Mouse (Mus musculus) MEL (cell line): ENCODE results near the gene Entpd5.

Source experiments
- CHD2 ChIP-seq: IDR thresholded peaks from 2 replicates; pipeline ENCODE4 v1.6.1; 2011; ENCODE audit warnings: low read length, improper control_type of control experiment
- CTCF ChIP-seq, 3 experiments: IDR thresholded peaks in 2 of 3; conservative IDR thresholded peaks in 1 of 3; 2 replicates each; pipeline ENCODE4 v1.5.1; 2011 to 2012; ENCODE audit warnings: low read length in 3 of 3, low read depth in 2 of 3, mild to moderate bottlenecking in 2 of 3, improper control_type of control experiment in 1 of 3, inconsistent platforms in 1 of 3, mixed read lengths in 1 of 3, moderate library complexity in 1 of 3; ENCODE audit not compliant: control insufficient read depth in 1 of 3, insufficient read depth in 1 of 3, poor library complexity in 1 of 3, severe bottlenecking in 1 of 3
- E2F4 ChIP-seq: IDR thresholded peaks from 2 replicates; pipeline ENCODE4 v1.6.1; 2011; ENCODE audit warnings: low read depth, low read length, improper control_type of control experiment, borderline replicate concordance
- GATA1 ChIP-seq: IDR thresholded peaks from 2 replicates; pipeline ENCODE4 v1.6.1; 2011; ENCODE audit warnings: low read depth, low read length, improper control_type of control experiment
- MXI1 ChIP-seq: IDR thresholded peaks from 2 replicates; pipeline ENCODE4 v1.6.1; 2011; ENCODE audit warnings: mild to moderate bottlenecking, low read depth, low read length, improper control_type of control experiment
- POLR2A ChIP-seq, 2 experiments: IDR thresholded peaks; 2 replicates each; pipeline ENCODE4 v1.6.1; 2011 to 2012; ENCODE audit warnings: low read length in 2 of 2, mild to moderate bottlenecking in 2 of 2, control low read depth in 1 of 2, improper control_type of control experiment in 1 of 2, low read depth in 1 of 2, moderate library complexity in 1 of 2; ENCODE audit not compliant: control insufficient read depth in 1 of 2, insufficient read depth in 1 of 2, poor library complexity in 1 of 2
- POLR2AphosphoS5 ChIP-seq: IDR thresholded peaks from 2 replicates; pipeline ENCODE4 v1.6.1; 2012; ENCODE audit warnings: low read depth, borderline replicate concordance, mild to moderate bottlenecking, inconsistent platforms, low read length, moderate library complexity, mixed read lengths
- SIN3A ChIP-seq: IDR thresholded peaks from 2 replicates; pipeline ENCODE4 v1.6.1; 2012; ENCODE audit warnings: low read length, improper control_type of control experiment, inconsistent platforms
- USF1 ChIP-seq: IDR thresholded peaks from 2 replicates; pipeline ENCODE4 v1.6.1; 2014; ENCODE audit warnings: low read depth, mild to moderate bottlenecking, inconsistent platforms, low read length, improper control_type of control experiment, moderate library complexity
- ZMIZ1 ChIP-seq: IDR thresholded peaks from 2 replicates; pipeline ENCODE4 v1.6.1; 2012; ENCODE audit warnings: low read depth, mild to moderate bottlenecking, inconsistent platforms, low read length, improper control_type of control experiment, moderate library complexity
- ZNF384 ChIP-seq: IDR thresholded peaks from 2 replicates; pipeline ENCODE4 v1.6.1; 2012; ENCODE audit warnings: low read depth, mild to moderate bottlenecking, inconsistent platforms, low read length, improper control_type of control experiment

- TF ChIP-seq POLR2A (IDR thresholded peaks at IDR 0.05; ENCODE audit: control insufficient read depth in 1 of 2, insufficient read depth in 1 of 2, low read depth in 1 of 2, low read length in 2 of 2, poor library complexity in 1 of 2) (no peak), POLR2AphosphoS5 (no peak), MXI1 (no peak), GATA1 (no peak), ZMIZ1 (no peak), E2F4 (no peak), USF1 (no peak), CTCF (IDR thresholded peaks at IDR 0.05 in 2 of 3, conservative IDR thresholded peaks at IDR 0.05 in 1 of 3; ENCODE audit: control insufficient read depth in 1 of 3, insufficient read depth in 1 of 3, low read depth in 2 of 3, low read length in 3 of 3, poor library complexity in 1 of 3, severe bottlenecking in 1 of 3) (no peak), SIN3A (no peak), ZNF384 (no peak), CHD2 (no peak)
These were observed 37.2 kb downstream of the Entpd5 start for GRCm38 (mm10) chr12:84371647-84372046.
